Mouse (Mus musculus) lung, embryonic 14.5 days (tissue): ENCODE measurements around the gene Emc7. TPM values are rescaled to one million over a fixed set of nuclear protein-coding genes. Genes with fewer than 3 reads are reported as not detected.

Experiments
- ATAC-seq: fragments of 200-750 bp; cut with Nextera tagmentation; 2 replicates; pipeline ENCODE4 v1.8.0; 2017; ENCODE audit warnings: mild to moderate bottlenecking, moderate TSS enrichment, moderate library complexity; ENCODE audit not compliant: insufficient read depth
- DNase-seq: peaks from one replicate; pipeline ENCODE4 v3.0.0-alpha.2; 2015
- H3K27ac ChIP-seq: fragments of 300-500 bp; sonication (generic); 2 replicates; pipeline ENCODE4 v1.5.1; 2014; ENCODE audit warnings: low read depth, mild to moderate bottlenecking, moderate library complexity
- H3K27me3 ChIP-seq: fragments of 300-500 bp; sonication (generic); 2 replicates; pipeline ENCODE4 v1.6.1; 2014; ENCODE audit warnings: low read length, control low read depth; ENCODE audit not compliant: insufficient read depth
- H3K36me3 ChIP-seq: fragments of 300-500 bp; sonication (generic); 2 replicates; pipeline ENCODE4 v1.6.1; 2014; ENCODE audit warnings: control low read depth; ENCODE audit not compliant: insufficient read depth
- H3K4me1 ChIP-seq: fragments of 300-500 bp; sonication (generic); 2 replicates; pipeline ENCODE4 v1.6.1; 2014; ENCODE audit warnings: antibody characterized with exemption, control low read depth; ENCODE audit not compliant: insufficient read depth
- H3K4me2 ChIP-seq: fragments of 300-500 bp; sonication (generic); 2 replicates; pipeline ENCODE4 v1.6.1; 2014; ENCODE audit warnings: mild to moderate bottlenecking
- H3K4me3 ChIP-seq: fragments of 300-500 bp; sonication (generic); 2 replicates; pipeline ENCODE4 v1.5.1; 2014; ENCODE audit warnings: low read depth, low read length
- H3K9ac ChIP-seq: fragments of 300-500 bp; sonication (generic); 2 replicates; pipeline ENCODE4 v1.6.1; 2014
- H3K9me3 ChIP-seq: fragments of 300-500 bp; sonication (generic); 2 replicates; pipeline ENCODE4 v1.6.1; 2016; ENCODE audit warnings: low read depth, low read length, control low read depth
- CTCF ChIP-seq: IDR thresholded peaks from 2 replicates; pipeline ENCODE4 v1.5.1; 2016; ENCODE audit warnings: antibody characterized with exemption, low read depth
- WGBS: fragments of 180-500 bp; shearing (Covaris S2); extraction: QIAGEN DNeasy Blood & Tissue Kit; methylation state at CpG from one replicate; pipeline ENCODE4 v1.1.7; 2014; 5-methylcytosine and 5-hydroxymethylcytosine counted together
- polyA plus RNA-seq: library from polyadenylated mRNA; unstranded; fragments of >200 nt; fragmentation: Nextera tagmentation; extraction: Ambion mirVana; gene quantifications from 2 replicates; pipeline ENCODE4 v1.2.1, GENCODE M21; 2014

The Emc7 gene
- polyA plus RNA-seq, 1 experiment from 2014 or later = 15.8 TPM

DNA sequence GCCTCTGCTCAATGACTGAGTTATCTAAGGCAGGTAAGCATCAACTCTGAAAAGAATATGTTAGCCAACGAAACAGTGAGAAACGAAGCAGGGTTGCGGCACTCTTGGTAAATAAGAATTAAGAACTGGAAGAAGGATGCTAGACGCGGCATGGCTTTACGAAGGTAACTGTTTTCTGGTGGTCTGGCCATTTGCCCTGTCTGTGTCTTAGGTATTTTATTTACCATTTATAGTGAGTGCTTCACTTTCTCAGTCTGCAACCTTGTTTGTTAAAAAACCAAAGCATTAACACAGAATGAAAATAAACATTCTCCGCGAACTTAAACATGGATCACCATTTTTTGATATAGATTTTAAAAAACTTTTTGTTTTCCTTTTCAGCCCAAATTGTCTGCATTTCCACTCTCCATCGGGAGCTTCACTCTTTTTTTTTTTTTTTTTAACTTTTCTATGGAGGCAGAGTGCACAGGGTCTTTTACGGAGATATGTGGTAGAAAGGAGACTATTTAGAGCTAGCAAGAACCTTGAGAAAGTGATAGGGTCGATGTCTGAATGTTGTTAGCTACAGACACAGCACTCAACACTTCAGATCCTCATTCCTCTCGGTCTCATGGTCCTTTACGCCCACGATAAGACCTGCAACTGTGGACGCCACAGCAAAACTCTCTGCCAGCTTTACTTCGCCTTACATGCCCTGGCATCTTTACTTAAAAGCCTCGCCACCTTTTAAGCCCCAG is 504 bp upstream of the Emc7 start:
- Histone ChIP-seq H3K27ac (peak overlapping the region; percentile 66), H3K36me3 (no peaks in the 10 kb centered on the region), H3K9me3 (no peaks in the 10 kb centered on the region), H3K27me3 (no peaks in the 10 kb centered on the region), H3K4me2 (peak overlapping the region; percentile 89), H3K9ac (peak overlapping the region; percentile 85), H3K4me3 (peak overlapping the region; percentile 94), H3K4me1 (no peaks in the 10 kb centered on the region)
- ATAC-seq = no peak; the same call in 1 of the 2 replicates
- peak; percentile 5 for DNase-seq
- TF ChIP-seq CTCF = no peak
- WGBS = 29% methylated on average over 17 of the region's 17 CpGs

DNA sequence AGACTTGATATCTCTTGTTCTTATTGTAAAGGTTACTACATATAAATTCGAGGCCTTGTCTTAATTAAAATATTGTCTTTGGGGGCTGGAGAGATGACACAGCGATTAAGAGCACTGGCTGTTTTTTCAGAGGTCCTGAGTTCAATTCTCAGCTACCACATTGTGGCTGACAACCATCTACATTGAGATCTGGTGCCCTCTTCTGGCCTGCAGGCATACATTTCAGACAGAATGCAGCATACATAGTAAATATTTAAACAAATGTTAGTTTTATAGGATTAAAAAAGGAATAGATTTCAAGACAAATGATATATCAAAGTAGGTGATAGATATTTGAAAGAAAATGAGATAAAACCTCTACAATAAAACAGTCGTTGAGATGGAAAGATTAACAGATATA is 5.8 kb downstream of the Emc7 start:
- no peak overlapping the region for H3K4me2 ChIP-seq
- no peaks in the 10 kb centered on the region for H3K9me3 ChIP-seq
- no peak for DNase-seq
- H3K9ac ChIP-seq = no peak overlapping the region
- H3K36me3 ChIP-seq = peaks cover 31% of the 10 kb centered on the region
- H3K27me3 ChIP-seq = no peaks in the 10 kb centered on the region
- H3K4me3 ChIP-seq = no peak overlapping the region
- no peak for ATAC-seq
- no peak overlapping the region for H3K27ac ChIP-seq
- 91% methylated on average over 3 of the region's 3 CpGs for WGBS
- H3K4me1 ChIP-seq = no peaks in the 10 kb centered on the region
- TF ChIP-seq CTCF = no peak

DNA sequence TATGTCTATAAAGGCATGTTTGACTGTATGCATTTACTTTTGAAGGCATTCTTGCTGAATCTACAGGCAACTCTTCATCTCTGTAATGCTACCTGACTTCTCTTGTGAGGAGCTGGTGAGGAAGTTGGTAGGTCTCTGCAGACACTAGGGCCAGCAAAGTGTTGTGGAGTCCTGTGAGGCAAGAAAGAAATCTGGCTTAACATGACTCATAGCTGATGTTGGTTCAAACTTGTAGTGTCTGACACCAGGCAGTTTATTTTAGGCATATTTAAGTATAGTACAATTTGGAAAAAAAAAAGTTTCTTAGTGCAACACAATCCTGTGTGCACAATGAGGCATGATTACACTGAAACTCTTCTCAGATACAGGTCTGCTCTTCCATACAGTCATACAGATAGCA is 14.7 kb downstream of the Emc7 start:
- H3K9me3 ChIP-seq = no peaks in the 10 kb centered on the region
- H3K4me2 ChIP-seq = no peak overlapping the region
- H3K9ac ChIP-seq = no peak overlapping the region
- H3K27ac ChIP-seq = no peak overlapping the region
- no peaks in the 10 kb centered on the region for H3K27me3 ChIP-seq
- DNase-seq (no peak), ATAC-seq (no peak)
- H3K4me1 ChIP-seq = no peaks in the 10 kb centered on the region
- no peak overlapping the region for H3K4me3 ChIP-seq
- no peak for TF ChIP-seq CTCF
- H3K36me3 ChIP-seq = peaks cover 39% of the 10 kb centered on the region

DNA sequence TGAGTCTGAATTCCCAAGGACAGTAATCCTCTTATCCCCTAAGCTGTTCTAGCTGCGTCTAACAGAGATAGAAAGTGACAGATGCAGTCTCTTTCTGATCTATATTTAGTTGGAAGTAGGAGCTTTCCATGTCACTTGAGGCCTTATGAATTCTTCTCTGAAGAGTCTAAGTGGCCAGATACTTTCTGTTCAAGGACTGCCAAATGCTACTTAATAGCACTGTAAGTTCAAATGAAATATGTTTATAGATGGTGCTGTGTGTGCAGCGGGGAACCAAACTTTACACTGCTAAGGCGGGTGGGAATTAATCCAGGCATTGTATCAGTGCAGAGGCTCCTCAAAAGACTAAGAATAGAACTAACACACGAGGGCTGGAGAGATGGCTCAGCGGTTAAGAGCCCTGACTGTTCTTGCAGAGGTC is 16.2 kb downstream of the Emc7 start:
- Histone ChIP-seq H3K4me3 (no peak overlapping the region), H3K9me3 (no peaks in the 10 kb centered on the region), H3K9ac (no peak overlapping the region), H3K4me1 (no peaks in the 10 kb centered on the region), H3K27ac (no peak overlapping the region), H3K36me3 (peaks cover 36% of the 10 kb centered on the region), H3K4me2 (no peak overlapping the region), H3K27me3 (no peaks in the 10 kb centered on the region)
- TF ChIP-seq CTCF = no peak
- ATAC-seq = no peak
- WGBS = 77% methylated on average over 5 of the region's 5 CpGs
- no peak for DNase-seq

DNA sequence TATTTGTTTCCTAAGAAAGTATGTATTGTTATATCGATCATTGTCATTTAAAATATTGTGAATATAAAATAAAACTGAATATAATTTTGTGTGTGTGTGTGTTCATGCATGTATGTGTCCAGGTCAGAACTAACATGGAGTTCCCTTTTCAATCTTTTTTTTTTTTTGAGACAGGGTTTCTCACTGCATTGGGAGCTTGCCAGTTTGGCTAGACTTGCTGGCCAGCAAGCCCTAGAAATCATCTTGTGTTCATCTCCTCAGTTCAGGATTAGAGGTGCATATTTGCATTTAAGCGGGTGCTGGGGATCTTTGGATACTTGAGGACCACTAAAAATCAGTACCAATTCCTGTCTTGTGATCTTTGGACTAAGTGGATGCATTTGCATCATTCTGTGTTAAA is 17.3 kb downstream of the Emc7 start:
- no peaks in the 10 kb centered on the region for H3K4me1 ChIP-seq
- no peak overlapping the region for H3K4me3 ChIP-seq
- no peak overlapping the region for H3K27ac ChIP-seq
- H3K9ac ChIP-seq = no peak overlapping the region
- no peak for TF ChIP-seq CTCF
- H3K27me3 ChIP-seq = no peaks in the 10 kb centered on the region
- H3K9me3 ChIP-seq = no peaks in the 10 kb centered on the region
- H3K36me3 ChIP-seq = peaks cover 28% of the 10 kb centered on the region
- ATAC-seq (no peak), DNase-seq (no peak)
- WGBS = 87% methylated on average over 2 of the region's 2 CpGs
- no peak overlapping the region for H3K4me2 ChIP-seq

DNA sequence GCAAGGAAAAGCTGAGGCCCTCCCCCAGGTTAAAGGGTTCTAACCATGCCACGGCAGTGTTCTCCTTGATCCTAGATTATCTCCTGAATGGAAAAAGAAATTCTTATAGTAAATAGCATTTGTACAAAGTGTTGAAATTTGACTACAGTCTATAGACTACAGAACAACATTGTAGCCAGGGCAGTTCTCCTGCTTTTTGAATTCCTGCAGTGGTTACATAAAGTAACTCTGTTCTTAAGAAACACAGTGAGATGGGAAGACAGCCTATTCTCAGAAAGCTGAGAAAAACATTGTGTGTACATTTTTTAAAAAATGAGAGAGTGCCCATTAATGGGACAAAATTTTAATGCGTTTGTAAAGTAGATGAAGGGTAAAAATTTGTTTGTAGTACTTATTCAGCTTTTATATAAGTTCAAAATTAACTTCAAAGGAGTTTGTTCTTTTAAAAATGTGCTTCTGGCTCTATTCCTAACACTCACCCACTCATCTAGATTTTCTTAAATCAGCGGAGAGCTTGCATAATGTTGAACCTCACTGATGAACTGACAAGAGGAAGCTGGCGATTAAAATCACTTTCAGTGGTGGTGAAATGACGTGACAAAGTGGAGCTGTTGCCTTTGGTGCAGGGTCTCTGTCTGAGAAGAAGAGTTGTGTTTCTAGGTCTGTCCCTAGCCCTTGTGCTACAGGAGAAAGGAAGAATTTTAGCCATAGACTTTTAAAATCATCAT is 20.4 kb downstream of the Emc7 start:
- H3K4me3 ChIP-seq = no peak overlapping the region
- ATAC-seq (no peak), DNase-seq (no peak)
- 56% methylated on average over 5 of the region's 5 CpGs for WGBS
- no peak overlapping the region for H3K9ac ChIP-seq
- no peak overlapping the region for H3K27ac ChIP-seq
- no peaks in the 10 kb centered on the region for H3K9me3 ChIP-seq
- no peaks in the 10 kb centered on the region for H3K27me3 ChIP-seq
- H3K4me1 ChIP-seq = no peaks in the 10 kb centered on the region
- no peak for TF ChIP-seq CTCF
- H3K4me2 ChIP-seq = no peak overlapping the region
- no peaks in the 10 kb centered on the region; the same call in 1 of the 2 replicates for H3K36me3 ChIP-seq

DNA sequence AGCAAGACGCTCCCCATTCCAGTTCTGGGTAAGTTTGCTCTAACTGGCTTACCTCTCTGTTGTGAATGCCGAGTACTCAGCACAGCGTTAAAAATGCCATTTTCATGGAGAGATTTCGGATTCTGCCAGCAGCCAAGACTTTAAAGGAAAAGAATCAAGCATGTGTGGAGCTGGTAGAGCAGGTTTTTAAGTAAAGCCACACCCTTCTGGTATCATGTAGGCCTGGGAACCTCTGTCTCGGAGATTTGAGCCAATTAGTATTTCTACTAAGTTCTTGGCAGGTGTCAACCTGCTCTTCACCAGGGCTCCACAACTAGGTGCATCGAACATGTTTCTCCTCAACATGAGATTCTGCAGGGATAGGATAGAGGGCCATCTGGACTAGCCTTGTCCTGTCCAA is 21.8 kb downstream of the Emc7 start:
- no peaks in the 10 kb centered on the region for H3K36me3 ChIP-seq
- H3K27ac ChIP-seq = no peak overlapping the region
- H3K27me3 ChIP-seq = no peaks in the 10 kb centered on the region
- peak; percentile 53; the same call in 1 of the 2 replicates for ATAC-seq
- WGBS = 58% methylated on average over 6 of the region's 6 CpGs
- TF ChIP-seq CTCF = no peak
- H3K9me3 ChIP-seq = no peaks in the 10 kb centered on the region
- H3K4me2 ChIP-seq = no peak overlapping the region
- no peak overlapping the region for H3K9ac ChIP-seq
- no peaks in the 10 kb centered on the region for H3K4me1 ChIP-seq
- no peak for DNase-seq
- no peak overlapping the region for H3K4me3 ChIP-seq
